Mouse (Mus musculus) kidney, embryonic 14.5 days (tissue): ENCODE data around the gene Vwc2l. TPM values are rescaled to one million over a fixed set of nuclear protein-coding genes. Genes with fewer than 3 reads are reported as not detected.

Source experiments
- ATAC-seq: fragments of 200-750 bp; cut with Nextera tagmentation; 2 replicates; pipeline ENCODE4 v1.8.0; 2017; ENCODE audit warnings: moderate number of reproducible peaks, mild to moderate bottlenecking, moderate TSS enrichment, moderate library complexity; ENCODE audit not compliant: low FRiP score, low TSS enrichment
- H3K27ac ChIP-seq: fragments of 300-500 bp; sonication (generic); 2 replicates; pipeline ENCODE4 v1.5.1; 2014; ENCODE audit warnings: low read depth, mild to moderate bottlenecking, low read length, moderate library complexity, mixed read lengths
- H3K27me3 ChIP-seq: fragments of 300-500 bp; sonication (generic); 2 replicates; pipeline ENCODE4 v1.6.1; 2014; ENCODE audit warnings: mild to moderate bottlenecking, low read length; ENCODE audit not compliant: control insufficient read depth, insufficient read depth
- H3K36me3 ChIP-seq: fragments of 300-500 bp; sonication (generic); 2 replicates; pipeline ENCODE4 v1.6.1; 2014; ENCODE audit warnings: low read length, mixed read lengths; ENCODE audit not compliant: control insufficient read depth, insufficient read depth
- H3K4me1 ChIP-seq: fragments of 300-500 bp; sonication (generic); 2 replicates; pipeline ENCODE4 v1.6.1; 2014; ENCODE audit warnings: low read length, mixed read lengths; ENCODE audit not compliant: control insufficient read depth, insufficient read depth
- H3K4me2 ChIP-seq: fragments of 300-500 bp; sonication (generic); replicated peaks from 2 replicates; pipeline ENCODE4 v1.6.1; 2014; ENCODE audit warnings: low read depth, mild to moderate bottlenecking, low read length
- H3K4me3 ChIP-seq: fragments of 300-500 bp; sonication (generic); 2 replicates; pipeline ENCODE4 v1.5.1; 2014; ENCODE audit warnings: mild to moderate bottlenecking, low read length
- H3K9ac ChIP-seq: fragments of 300-500 bp; sonication (generic); 2 replicates; pipeline ENCODE4 v1.6.1; 2014; ENCODE audit warnings: low read depth, mild to moderate bottlenecking, low read length, moderate library complexity
- H3K9me3 ChIP-seq: fragments of 300-500 bp; sonication (generic); 2 replicates; pipeline ENCODE4 v1.6.1; 2016; ENCODE audit warnings: low read length; ENCODE audit not compliant: control insufficient read depth
- WGBS: fragments of 180-500 bp; shearing (Covaris S2); extraction: QIAGEN DNeasy Blood & Tissue Kit; methylation state at CpG from one replicate; pipeline ENCODE4 v1.1.7; 2014; 5-methylcytosine and 5-hydroxymethylcytosine counted together
- polyA plus RNA-seq: library from polyadenylated mRNA; unstranded; fragments of >200 nt; fragmentation: Nextera tagmentation; extraction: Ambion mirVana; gene quantifications from 2 replicates; pipeline ENCODE4 v1.2.1, GENCODE M21; 2014

Vwc2l gene
- polyA plus RNA-seq: not detected in 2 replicates

GRCm38 (mm10) chr1:70725655-70726066 lies at the start of gene Vwc2l:
Gene Vwc2l, plus strand, starts transcription at chr1:70725715.
- Histone ChIP-seq H3K27ac (no peak within 1 kb of the TSS), H3K4me3 (no peak within 1 kb of the TSS), H3K27me3 (no peaks in the 10 kb centered on the region), H3K4me1 (no peaks in the 10 kb centered on the region), H3K36me3 (no peaks in the 10 kb centered on the region), H3K4me2 (no peak within 1 kb of the TSS), H3K9me3 (no peaks in the 10 kb centered on the region), H3K9ac (no peak within 1 kb of the TSS)
- peak; percentile 71; the same call in 1 of the 2 replicates for ATAC-seq
- 8% methylated on average over 13 of the region's 13 CpGs for WGBS

DNA sequence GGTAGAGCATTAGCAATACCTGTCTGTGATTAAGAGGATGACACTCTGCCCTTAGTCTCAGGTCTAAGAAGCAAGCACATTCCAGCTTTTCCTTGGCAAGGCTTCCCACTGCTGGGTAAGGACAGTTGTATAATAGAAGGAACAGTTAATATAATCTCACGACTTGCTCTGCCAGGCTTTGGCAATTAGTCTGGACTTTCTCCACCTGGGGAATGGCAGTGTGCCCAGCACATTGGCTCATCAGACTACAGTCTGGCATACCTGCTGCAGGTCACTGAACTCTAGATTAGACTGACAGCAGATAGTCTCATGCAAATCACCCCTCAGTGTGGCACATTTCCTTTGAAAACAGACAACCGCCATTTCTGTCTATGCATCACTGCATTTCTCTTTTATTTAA lies 33.0 kb upstream of the Vwc2l start:
- no peaks in the 10 kb centered on the region for H3K36me3 ChIP-seq
- H3K4me1 ChIP-seq: no peaks in the 10 kb centered on the region
- ATAC-seq: no peak
- no peak overlapping the region for H3K4me3 ChIP-seq
- no peak overlapping the region for H3K9ac ChIP-seq
- H3K4me2 ChIP-seq: no peak overlapping the region
- H3K9me3 ChIP-seq: no peaks in the 10 kb centered on the region
- no peaks in the 10 kb centered on the region for H3K27me3 ChIP-seq
- WGBS: 92% methylated on average over 2 of the region's 2 CpGs
- no peak overlapping the region for H3K27ac ChIP-seq

DNA sequence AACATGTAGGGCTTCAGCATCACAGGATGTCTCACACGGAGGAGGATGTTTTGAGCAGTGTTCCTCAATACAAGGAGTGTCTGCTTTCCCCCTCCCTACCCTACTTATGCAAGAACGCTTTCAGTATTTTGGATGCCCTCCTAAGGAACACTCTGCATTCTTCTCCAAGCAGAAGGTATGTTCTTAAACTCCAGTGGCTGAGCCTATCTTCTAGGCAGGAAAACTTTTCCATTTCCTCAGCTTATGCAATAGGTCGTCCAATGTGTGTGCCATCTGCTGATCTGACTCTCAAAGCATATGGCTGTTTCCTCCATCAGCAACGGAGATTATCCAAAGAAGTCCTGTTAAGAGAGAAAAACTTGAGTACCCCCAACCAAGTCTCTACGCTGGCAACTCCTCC lies 25.2 kb upstream of the Vwc2l start:
- 84% methylated on average over 5 of the region's 5 CpGs for WGBS
- Histone ChIP-seq H3K27ac (no peak overlapping the region), H3K36me3 (no peaks in the 10 kb centered on the region), H3K27me3 (no peaks in the 10 kb centered on the region), H3K4me2 (no peak overlapping the region), H3K4me3 (no peak overlapping the region), H3K4me1 (no peaks in the 10 kb centered on the region), H3K9me3 (no peaks in the 10 kb centered on the region), H3K9ac (no peak overlapping the region)
- no peak for ATAC-seq

DNA sequence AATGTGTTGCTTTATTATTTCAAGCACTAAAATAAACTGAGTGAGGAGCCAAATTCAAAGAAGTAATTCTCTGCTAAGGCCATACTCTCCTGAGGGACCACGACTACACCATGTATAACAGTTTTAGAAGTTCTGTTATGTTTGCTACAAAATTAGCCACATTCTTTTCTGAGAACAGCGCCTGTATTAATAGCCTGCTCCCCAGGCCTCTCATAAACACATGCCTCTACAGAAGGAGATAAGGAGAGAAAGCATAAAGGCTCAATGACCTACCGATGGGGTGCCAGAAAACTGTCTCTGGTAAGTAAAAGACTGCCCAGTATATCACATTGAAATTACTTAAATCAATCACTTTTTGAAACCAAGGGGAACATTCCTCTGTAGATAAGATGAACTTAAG lies 21.6 kb upstream of the Vwc2l start:
- 70% methylated on average over 3 of the region's 3 CpGs for WGBS
- Histone ChIP-seq H3K27ac (no peak overlapping the region), H3K4me2 (no peak overlapping the region), H3K4me3 (no peak overlapping the region), H3K36me3 (no peaks in the 10 kb centered on the region), H3K27me3 (no peaks in the 10 kb centered on the region), H3K9ac (no peak overlapping the region), H3K4me1 (no peaks in the 10 kb centered on the region), H3K9me3 (no peaks in the 10 kb centered on the region)
- no peak for ATAC-seq

DNA sequence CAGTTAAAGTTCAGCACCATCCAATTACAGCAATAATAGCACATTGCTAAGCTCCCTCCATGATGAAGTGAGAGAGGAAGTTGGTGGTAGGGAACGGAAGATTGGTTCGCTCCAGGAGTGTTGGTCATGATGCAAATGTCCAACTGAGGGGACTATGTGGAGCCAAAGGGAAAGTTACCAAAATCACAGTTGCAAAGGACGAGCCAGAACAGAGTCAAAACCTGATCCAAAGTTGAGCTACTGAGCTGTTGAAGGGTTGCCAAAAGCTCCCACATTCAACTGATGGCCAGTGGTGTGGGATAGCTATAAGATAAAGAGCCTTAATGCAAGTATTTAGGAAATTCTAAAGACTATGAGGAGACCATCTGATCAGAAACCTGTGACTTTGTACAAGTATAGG lies 19.7 kb upstream of the Vwc2l start:
- H3K36me3 ChIP-seq: no peaks in the 10 kb centered on the region
- H3K27ac ChIP-seq: no peak overlapping the region
- no peaks in the 10 kb centered on the region for H3K9me3 ChIP-seq
- H3K4me1 ChIP-seq: no peaks in the 10 kb centered on the region
- no peaks in the 10 kb centered on the region for H3K27me3 ChIP-seq
- H3K4me2 ChIP-seq: no peak overlapping the region
- WGBS: 82% methylated on average over 3 of the region's 3 CpGs
- H3K4me3 ChIP-seq: no peak overlapping the region
- no peak overlapping the region for H3K9ac ChIP-seq
- no peak for ATAC-seq

- ATAC-seq: no peak
- Histone ChIP-seq H3K27ac (no peak overlapping the region), H3K4me1 (no peaks in the 10 kb centered on the region), H3K27me3 (no peaks in the 10 kb centered on the region), H3K4me2 (no peak overlapping the region), H3K9me3 (no peaks in the 10 kb centered on the region), H3K4me3 (no peak overlapping the region), H3K36me3 (no peaks in the 10 kb centered on the region), H3K9ac (no peak overlapping the region)
- 63% methylated on average over 5 of the region's 5 CpGs for WGBS
These were observed 470 bp upstream of the Vwc2l start for GRCm38 (mm10) chr1:70725045-70725444.

- no peak for ATAC-seq
- H3K36me3 ChIP-seq: no peaks in the 10 kb centered on the region
- H3K4me2 ChIP-seq: no peak overlapping the region
- no peaks in the 10 kb centered on the region for H3K4me1 ChIP-seq
- H3K9me3 ChIP-seq: no peaks in the 10 kb centered on the region
- no peak overlapping the region for H3K4me3 ChIP-seq
- H3K9ac ChIP-seq: no peak overlapping the region
- H3K27me3 ChIP-seq: no peaks in the 10 kb centered on the region
- no peak overlapping the region for H3K27ac ChIP-seq
These were observed 61.6 kb downstream of the Vwc2l start for GRCm38 (mm10) chr1:70787146-70787545.

DNA sequence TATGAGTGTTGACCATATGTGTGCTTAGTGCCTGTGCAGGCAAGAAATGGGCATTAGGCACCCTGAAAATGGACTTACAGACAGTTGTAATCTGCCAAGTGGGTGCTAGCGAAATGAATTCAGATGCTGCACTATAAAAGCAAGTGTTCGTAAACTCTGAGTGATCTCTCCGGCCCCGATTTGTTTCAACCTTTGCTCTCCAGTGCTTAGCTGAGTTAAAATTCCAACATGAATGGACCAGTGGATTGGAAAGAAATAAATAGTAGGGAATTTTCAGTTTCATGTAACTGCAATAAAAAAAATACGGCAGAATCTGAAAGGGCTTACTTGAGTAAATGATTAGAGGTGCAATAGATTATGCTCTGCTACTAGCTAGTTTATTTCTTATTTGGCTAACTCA lies 66.1 kb downstream of the Vwc2l start:
- H3K27ac ChIP-seq: no peak overlapping the region
- no peak overlapping the region for H3K9ac ChIP-seq
- 90% methylated on average over 5 of the region's 5 CpGs for WGBS
- H3K4me1 ChIP-seq: no peaks in the 10 kb centered on the region
- H3K27me3 ChIP-seq: no peaks in the 10 kb centered on the region
- H3K9me3 ChIP-seq: no peaks in the 10 kb centered on the region
- ATAC-seq: no peak
- no peak overlapping the region for H3K4me3 ChIP-seq
- H3K36me3 ChIP-seq: no peaks in the 10 kb centered on the region
- no peak overlapping the region for H3K4me2 ChIP-seq

- WGBS: 80% methylated on average over 4 of the region's 4 CpGs
- Histone ChIP-seq H3K9ac (no peak overlapping the region), H3K27me3 (no peaks in the 10 kb centered on the region), H3K9me3 (no peaks in the 10 kb centered on the region), H3K4me2 (no peak overlapping the region), H3K4me3 (no peak overlapping the region), H3K4me1 (no peaks in the 10 kb centered on the region), H3K36me3 (no peaks in the 10 kb centered on the region), H3K27ac (no peak overlapping the region)
- ATAC-seq: no peak
These were observed 69.6 kb downstream of the Vwc2l start for GRCm38 (mm10) chr1:70795094-70795493.

DNA sequence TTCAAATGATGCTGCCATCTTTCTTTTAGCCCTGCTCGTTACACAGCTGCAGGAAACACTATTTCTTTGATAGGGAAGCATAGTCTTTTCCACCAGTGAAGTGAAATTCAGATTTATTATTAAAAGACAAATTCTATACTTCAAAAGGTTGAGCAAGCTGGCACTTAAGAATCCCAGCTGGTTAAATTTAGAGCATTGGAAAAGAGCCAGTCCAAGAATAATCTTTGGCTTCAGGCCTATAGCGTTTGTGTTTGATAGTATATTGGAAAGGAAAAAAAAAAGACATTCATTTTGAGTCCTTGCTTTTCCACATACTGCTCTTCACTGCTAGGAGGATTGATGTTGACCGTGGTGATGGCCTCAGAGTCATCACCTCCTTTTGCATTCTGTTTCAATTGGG lies 77.9 kb downstream of the Vwc2l start:
- H3K27ac ChIP-seq: no peak overlapping the region
- no peak overlapping the region for H3K9ac ChIP-seq
- no peaks in the 10 kb centered on the region for H3K9me3 ChIP-seq
- no peaks in the 10 kb centered on the region for H3K36me3 ChIP-seq
- H3K4me3 ChIP-seq: no peak overlapping the region
- 75% methylated on average over 3 of the region's 3 CpGs for WGBS
- no peaks in the 10 kb centered on the region for H3K4me1 ChIP-seq
- no peak for ATAC-seq
- no peaks in the 10 kb centered on the region for H3K27me3 ChIP-seq
- no peak overlapping the region for H3K4me2 ChIP-seq
